Comparison of ENCODE assay signal across 9 mouse cellular contexts in genomic region chr2:73427293-73427692, GRCm38 (mm10). TPM values are rescaled to one million over a fixed set of nuclear protein-coding genes. Genes with fewer than 3 reads are reported as not detected.
A peak's percentile ranks its signal among the peaks of the same experiment; 100 is the strongest.
DNase-seq lines count a peak whose midpoint lies in the region; ATAC-seq and TF ChIP-seq lines count a peak whose summit lies in the region.
"Had no signal": no experiment of that assay in that cellular context is flagged by ENCODE, and none has a peak within 500 bp of the region (broad histone marks: within the 10 kb centered on the region; RNA-seq: fewer than 3 reads in every experiment).

No protein-coding gene starts in this region.

- no peaks in the 10 kb centered on the region for H3K9me3 ChIP-seq in heart, embryonic 12.5 days (replicated peaks)
- H3K9me3 ChIP-seq in liver, embryonic 11.5 days (ENCODE audit: control insufficient read depth, low read length): no peaks in the 10 kb centered on the region
- H3K9me3 ChIP-seq: limb, embryonic 15.5 days had no signal

- no peaks in the 10 kb centered on the region for H3K27me3 ChIP-seq in heart, embryonic 12.5 days (replicated peaks)
- H3K27me3 ChIP-seq in liver, embryonic 11.5 days (replicated peaks; ENCODE audit: control insufficient read depth, insufficient read depth, low read length): no peaks in the 10 kb centered on the region
- H3K27me3 ChIP-seq in spleen, adult 2 months (ENCODE audit: control insufficient read depth, insufficient read depth, low read length): no peaks in the 10 kb centered on the region
- H3K27me3 ChIP-seq: limb, embryonic 15.5 days had no signal

- H3K4me1 ChIP-seq in heart, embryonic 12.5 days (replicated peaks): peaks cover 6% of the 10 kb centered on the region; the same call in 1 of the 2 replicates
- 0 out of 2 replicates have a peak, but pooled peaks cover 3% of the 10 kb centered on the region for H3K4me1 ChIP-seq in liver, embryonic 11.5 days (replicated peaks; ENCODE audit: control insufficient read depth, insufficient read depth, low read length)
- no peaks in the 10 kb centered on the region for H3K4me1 ChIP-seq in spleen, adult 2 months (ENCODE audit: control insufficient read depth, insufficient read depth, insufficient read length)

- peak; percentile 91 for DNase-seq in heart, adult 11 months
- peak; percentile 56 for DNase-seq in CD4-positive helper T cell, adult 2 months (ENCODE audit: low read depth, low spot score)
- peak; percentile 24 for DNase-seq in adrenal gland, postnatal 25 days
- peak; percentile 38 for DNase-seq in forelimb bud, embryonic 11.5 days (ENCODE audit: low read depth, low spot score)
- DNase-seq in liver, embryonic 11.5 days (ENCODE audit: low spot score): no peak
- peak in 1 of 2 experiments; percentile 51 for DNase-seq in spleen, adult 2 months (ENCODE audit: low read depth in 1 of 2, low spot score in 2 of 2)
- DNase-seq in right cerebral cortex, postnatal 14 days: no peak

- no peak overlapping the region for H3K4me3 ChIP-seq in heart, embryonic 12.5 days
- H3K4me3 ChIP-seq in liver, embryonic 11.5 days (ENCODE audit: low read depth, low read length): no peak overlapping the region
- H3K4me3 ChIP-seq in spleen, adult 2 months (ENCODE audit: extremely low read depth, insufficient read depth, insufficient read length): no peak overlapping the region
- H3K4me3 ChIP-seq: limb, embryonic 15.5 days had no signal

- H3K4me2 ChIP-seq in heart, embryonic 12.5 days: no peak overlapping the region
- H3K4me2 ChIP-seq in liver, embryonic 11.5 days: no peak overlapping the region
- H3K4me2 ChIP-seq: limb, embryonic 15.5 days had no signal

- no peaks in the 10 kb centered on the region; the same call in 1 of the 2 replicates for H3K36me3 ChIP-seq in heart, embryonic 12.5 days
- no peaks in the 10 kb centered on the region for H3K36me3 ChIP-seq in liver, embryonic 11.5 days (ENCODE audit: control insufficient read depth, insufficient read depth, low read length)
- peaks cover 11% of the 10 kb centered on the region for H3K36me3 ChIP-seq in spleen, adult 2 months (ENCODE audit: control insufficient read depth, insufficient read depth, low read length)

- H3K27ac ChIP-seq in heart, embryonic 12.5 days (ENCODE audit: poor library complexity, severe bottlenecking): no peak overlapping the region
- no peak overlapping the region for H3K27ac ChIP-seq in liver, embryonic 11.5 days (ENCODE audit: low read depth, low read length)
- no peak overlapping the region for H3K27ac ChIP-seq in spleen, adult 2 months (ENCODE audit: insufficient read depth, low read length)
- H3K27ac ChIP-seq: limb, embryonic 15.5 days had no signal

- no peak for TF ChIP-seq POLR2A in spleen, adult 2 months (IDR thresholded peaks at IDR 0.05; ENCODE audit: low read depth, low read length)

- 35% methylated on average over 1 of the region's 1 CpGs for WGBS in heart, embryonic 12.5 days
- WGBS in liver, embryonic 11.5 days: 26% methylated on average over 1 of the region's 1 CpGs
- 31% methylated on average over 1 of the region's 1 CpGs for WGBS in spleen, adult 2 months

- no peak overlapping the region for H3K9ac ChIP-seq in heart, embryonic 12.5 days
- no peak overlapping the region for H3K9ac ChIP-seq in liver, embryonic 11.5 days (ENCODE audit: low read depth, low read length)
- H3K9ac ChIP-seq: limb, embryonic 15.5 days had no signal

- no peak for ATAC-seq in heart, embryonic 12.5 days (ENCODE audit: insufficient number of reproducible peaks, low FRiP score)
- ATAC-seq in liver, embryonic 11.5 days (replicated peaks; ENCODE audit: low FRiP score): peak; percentile 62; the same call in 1 of the 2 replicates

- peak; percentile 41; the same call in 1 of the 2 replicates for TF ChIP-seq CTCF in spleen, adult 2 months (IDR thresholded peaks at IDR 0.05; ENCODE audit: extremely low read depth, insufficient read depth, insufficient read length, insufficient replicate concordance)

RNA-seq across cellular contexts. Expression of gene Gpr155, which starts 40.9 kb away (rescaled TPM):
- 4.9 and 5.8 TPM in 2 replicates for polyA plus RNA-seq in heart, embryonic 12.5 days (2016; fragmentation: Nextera tagmentation; extraction: Ambion mirVana)
- total RNA-seq in adrenal gland, postnatal 25 days (2021): 5.7 and 8.3 TPM in 2 replicates
- 6.3 and 8.4 TPM in 2 replicates for polyA plus RNA-seq in liver, embryonic 11.5 days (2014; fragmentation: Nextera tagmentation; extraction: Ambion mirVana)
- polyA plus RNA-seq in spleen, adult 2 months (2012; rRNA removed): 3.6 and 5.3 TPM in 2 replicates

Comparison
In these comparisons a context has a peak if more than half of its experiments do, and no peak if none do; other contexts are left out.
1. DNase-seq: peak in heart, adult 11 months (single experiment), CD4-positive helper T cell, adult 2 months (single experiment), adrenal gland, postnatal 25 days (single experiment) and forelimb bud, embryonic 11.5 days (single experiment); none in liver, embryonic 11.5 days (single experiment) and right cerebral cortex, postnatal 14 days (single experiment).